Mouse (Mus musculus): ENCODE results near the gene Zc3h18. TPM values are rescaled to one million over a fixed set of nuclear protein-coding genes. Genes with fewer than 3 reads are reported as not detected.

Zc3h18 gene
- polyA plus RNA-seq, 1 experiment from 2014 or later, result 40.5 TPM

- H3K36me3 ChIP-seq (ENCODE audit: control insufficient read depth, insufficient read depth, low read length), result peaks cover 10% of the 10 kb centered on the region; the same call in 1 of the 2 replicates
- no peak for ATAC-seq
- no peaks in the 10 kb centered on the region for H3K9me3 ChIP-seq (ENCODE audit: control insufficient read depth, low read length)
- H3K27ac ChIP-seq (ENCODE audit: low read length), result no peak overlapping the region
- H3K4me3 ChIP-seq (ENCODE audit: low read length), result no peak overlapping the region
- H3K4me1 ChIP-seq (ENCODE audit: control insufficient read depth, insufficient read depth, low read length), result peaks cover 16% of the 10 kb centered on the region
- no peak overlapping the region for H3K9ac ChIP-seq (ENCODE audit: low read depth, low read length)
- H3K4me2 ChIP-seq (ENCODE audit: low read depth, low read length), result no peak overlapping the region
- 89% methylated on average over 9 of the region's 9 CpGs for WGBS
- no peaks in the 10 kb centered on the region for H3K27me3 ChIP-seq (replicated peaks; ENCODE audit: control insufficient read depth, insufficient read depth, low read length)
Measured at GRCm38 (mm10) chr8:122428163-122428562, 51.8 kb downstream of the Zc3h18 start.

- no peaks in the 10 kb centered on the region for H3K9me3 ChIP-seq (ENCODE audit: control insufficient read depth, low read length)
- no peak overlapping the region for H3K4me2 ChIP-seq (ENCODE audit: low read depth, low read length)
- no peak overlapping the region for H3K27ac ChIP-seq (ENCODE audit: low read length)
- peaks cover 12% of the 10 kb centered on the region; the same call in 1 of the 2 replicates for H3K36me3 ChIP-seq (ENCODE audit: control insufficient read depth, insufficient read depth, low read length)
- WGBS, result 83% methylated on average over 10 of the region's 10 CpGs
- ATAC-seq, result no peak
- no peak overlapping the region for H3K9ac ChIP-seq (ENCODE audit: low read depth, low read length)
- no peaks in the 10 kb centered on the region for H3K27me3 ChIP-seq (replicated peaks; ENCODE audit: control insufficient read depth, insufficient read depth, low read length)
- peaks cover 17% of the 10 kb centered on the region for H3K4me1 ChIP-seq (ENCODE audit: control insufficient read depth, insufficient read depth, low read length)
- H3K4me3 ChIP-seq (ENCODE audit: low read length), result no peak overlapping the region
Measured at GRCm38 (mm10) chr8:122430058-122430636, 53.7 kb downstream of the Zc3h18 start.

GRCm38 (mm10) chr8:122430646-122431045, 54.2 kb downstream of the Zc3h18 start:
- peaks cover 17% of the 10 kb centered on the region for H3K4me1 ChIP-seq (ENCODE audit: control insufficient read depth, insufficient read depth, low read length)
- H3K27ac ChIP-seq (ENCODE audit: low read length), result no peak overlapping the region
- no peaks in the 10 kb centered on the region for H3K27me3 ChIP-seq (replicated peaks; ENCODE audit: control insufficient read depth, insufficient read depth, low read length)
- no peaks in the 10 kb centered on the region for H3K9me3 ChIP-seq (ENCODE audit: control insufficient read depth, low read length)
- H3K4me3 ChIP-seq (ENCODE audit: low read length), result no peak overlapping the region
- no peak overlapping the region for H3K9ac ChIP-seq (ENCODE audit: low read depth, low read length)
- 70% methylated on average over 3 of the region's 3 CpGs for WGBS
- H3K4me2 ChIP-seq (ENCODE audit: low read depth, low read length), result no peak overlapping the region
- H3K36me3 ChIP-seq (ENCODE audit: control insufficient read depth, insufficient read depth, low read length), result peaks cover 12% of the 10 kb centered on the region; the same call in 1 of the 2 replicates
- no peak for ATAC-seq

- H3K27ac ChIP-seq (ENCODE audit: low read length), result peak overlapping the region; percentile 91
- peaks cover 18% of the 10 kb centered on the region; the same call in 1 of the 2 replicates for H3K36me3 ChIP-seq (ENCODE audit: control insufficient read depth, insufficient read depth, low read length)
- peak overlapping the region; percentile 87 for H3K9ac ChIP-seq (ENCODE audit: low read depth, low read length)
- no peaks in the 10 kb centered on the region for H3K9me3 ChIP-seq (ENCODE audit: control insufficient read depth, low read length)
- WGBS, result 26% methylated on average over 18 of the region's 18 CpGs
- peak overlapping the region; percentile 68 for H3K4me3 ChIP-seq (ENCODE audit: low read length)
- ATAC-seq, result peak; percentile 51
- H3K4me1 ChIP-seq (ENCODE audit: control insufficient read depth, insufficient read depth, low read length), result peaks cover 17% of the 10 kb centered on the region
- H3K4me2 ChIP-seq (ENCODE audit: low read depth, low read length), result peak overlapping the region; percentile 91
- no peaks in the 10 kb centered on the region for H3K27me3 ChIP-seq (replicated peaks; ENCODE audit: control insufficient read depth, insufficient read depth, low read length)
Measured at GRCm38 (mm10) chr8:122431694-122432442, 55.5 kb downstream of the Zc3h18 start.

- WGBS, result 2% methylated on average over 41 of the region's 45 CpGs
- Histone ChIP-seq H3K4me1 (ENCODE audit: control insufficient read depth, insufficient read depth, low read length) (peaks cover 17% of the 10 kb centered on the region), H3K9me3 (ENCODE audit: control insufficient read depth, low read length) (no peaks in the 10 kb centered on the region), H3K4me2 (ENCODE audit: low read depth, low read length) (peak within 1 kb of the TSS; percentile 91), H3K36me3 (ENCODE audit: control insufficient read depth, insufficient read depth, low read length) (peaks cover 12% of the 10 kb centered on the region; the same call in 1 of the 2 replicates), H3K27ac (ENCODE audit: low read length) (peak within 1 kb of the TSS; percentile 91), H3K27me3 (replicated peaks; ENCODE audit: control insufficient read depth, insufficient read depth, low read length) (no peaks in the 10 kb centered on the region), H3K9ac (ENCODE audit: low read depth, low read length) (peak within 1 kb of the TSS; percentile 87), H3K4me3 (ENCODE audit: low read length) (peak within 1 kb of the TSS; percentile 68)
- ATAC-seq, result peak; percentile 93
Measured at GRCm38 (mm10) chr8:122432443-122433268, 56.2 kb downstream of the Zc3h18 start, which contains the start of gene Cyba. Gene Cyba, minus strand, starts transcription at chr8:122432930.

GRCm38 (mm10) chr8:122433269-122433905, 57.0 kb downstream of the Zc3h18 start:
- Histone ChIP-seq H3K4me3 (ENCODE audit: low read length) (no peak overlapping the region), H3K9me3 (ENCODE audit: control insufficient read depth, low read length) (no peaks in the 10 kb centered on the region), H3K27me3 (replicated peaks; ENCODE audit: control insufficient read depth, insufficient read depth, low read length) (no peaks in the 10 kb centered on the region), H3K36me3 (ENCODE audit: control insufficient read depth, insufficient read depth, low read length) (0 out of 2 replicates have a peak, but pooled peaks cover 12% of the 10 kb centered on the region), H3K27ac (ENCODE audit: low read length) (peak overlapping the region; percentile 91), H3K9ac (ENCODE audit: low read depth, low read length) (peak overlapping the region; percentile 87), H3K4me2 (ENCODE audit: low read depth, low read length) (peak overlapping the region; percentile 91), H3K4me1 (ENCODE audit: control insufficient read depth, insufficient read depth, low read length) (peaks cover 19% of the 10 kb centered on the region)
- ATAC-seq, result no peak
- 60% methylated on average over 11 of the region's 11 CpGs for WGBS

GRCm38 (mm10) chr8:122435375-122435774, 59.0 kb downstream of the Zc3h18 start:
- peaks cover 19% of the 10 kb centered on the region for H3K36me3 ChIP-seq (ENCODE audit: control insufficient read depth, insufficient read depth, low read length)
- H3K4me1 ChIP-seq (ENCODE audit: control insufficient read depth, insufficient read depth, low read length), result peaks cover 22% of the 10 kb centered on the region
- 83% methylated on average over 6 of the region's 6 CpGs for WGBS

GRCm38 (mm10) chr8:122436146-122436545, 59.7 kb downstream of the Zc3h18 start:
- H3K4me1 ChIP-seq (ENCODE audit: control insufficient read depth, insufficient read depth, low read length), result peaks cover 20% of the 10 kb centered on the region
- ATAC-seq, result no peak
- no peak overlapping the region for H3K27ac ChIP-seq (ENCODE audit: low read length)
- H3K4me3 ChIP-seq (ENCODE audit: low read length), result no peak overlapping the region
- no peaks in the 10 kb centered on the region for H3K27me3 ChIP-seq (replicated peaks; ENCODE audit: control insufficient read depth, insufficient read depth, low read length)
- no peak overlapping the region for H3K4me2 ChIP-seq (ENCODE audit: low read depth, low read length)
- peaks cover 19% of the 10 kb centered on the region for H3K36me3 ChIP-seq (ENCODE audit: control insufficient read depth, insufficient read depth, low read length)
- H3K9me3 ChIP-seq (ENCODE audit: control insufficient read depth, low read length), result no peaks in the 10 kb centered on the region
- no peak overlapping the region for H3K9ac ChIP-seq (ENCODE audit: low read depth, low read length)
- WGBS, result 96% methylated on average over 9 of the region's 9 CpGs

More at GRCm38 (mm10) chr8:122435375-122435774, 59.0 kb downstream of the Zc3h18 start:
- Histone ChIP-seq H3K4me2 (ENCODE audit: low read depth, low read length) (no peak overlapping the region), H3K27ac (ENCODE audit: low read length) (no peak overlapping the region), H3K9me3 (ENCODE audit: control insufficient read depth, low read length) (no peaks in the 10 kb centered on the region), H3K9ac (ENCODE audit: low read depth, low read length) (no peak overlapping the region), H3K4me3 (ENCODE audit: low read length) (no peak overlapping the region), H3K27me3 (replicated peaks; ENCODE audit: control insufficient read depth, insufficient read depth, low read length) (no peaks in the 10 kb centered on the region)
- ATAC-seq, result no peak

Measured in intestine, embryonic 16.5 days (tissue).